Mouse (Mus musculus) adrenal gland, postnatal 10 days (tissue): ENCODE results near the gene Usp33. TPM values are rescaled to one million over a fixed set of nuclear protein-coding genes. Genes with fewer than 3 reads are reported as not detected.

Source experiments
- DNase-seq: peaks from one replicate; pipeline ENCODE4 v3.0.0; 2021; ENCODE audit warnings: mixed read lengths
- total RNA-seq, 2 experiments: library from RNA; stranded (reverse); gene quantifications; 2 replicates each; pipeline ENCODE4 v1.2.3; 2021

Gene Usp33
- total RNA-seq, 2 experiments from 2014 or later: 65.4 to 80.7 TPM

GRCm38 (mm10) chr3:152400875-152401274 lies 54.6 kb downstream of the Usp33 start:
- no peak for DNase-seq

DNA sequence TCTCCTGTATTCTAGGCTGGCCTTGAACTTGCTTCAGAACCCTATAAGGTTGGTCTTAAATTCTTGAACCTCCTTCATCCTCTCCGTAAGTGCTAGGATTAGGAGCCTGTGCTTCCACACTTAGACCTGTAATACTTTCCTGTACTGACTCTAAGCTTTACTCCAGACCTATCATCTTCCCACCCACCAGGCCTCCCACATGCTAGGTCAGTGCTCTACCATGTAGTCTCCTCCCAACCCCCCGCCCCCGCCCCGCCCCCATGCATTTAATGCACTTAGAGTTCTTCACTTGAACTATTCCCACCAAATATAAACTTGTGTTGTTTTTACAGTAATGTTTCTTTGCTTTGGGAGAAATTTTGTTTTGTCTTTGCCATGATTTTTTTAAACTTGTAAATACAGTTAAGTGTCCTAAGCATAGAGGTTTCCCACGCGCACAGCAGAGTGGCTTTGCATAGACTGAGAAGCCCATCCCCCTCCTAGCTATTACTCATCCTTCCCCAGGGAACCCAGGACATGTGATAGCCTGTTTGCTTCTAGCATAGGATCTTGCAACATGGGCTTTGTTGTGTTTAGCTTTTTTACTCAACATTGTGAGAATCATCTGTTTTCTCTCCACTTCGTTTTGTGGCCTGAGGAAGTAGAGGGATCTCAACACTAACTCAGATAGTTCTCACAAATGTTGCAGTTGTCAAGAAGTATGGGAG lies 55.8 kb downstream of the Usp33 start:
- DNase-seq: peak; percentile 76

- no peak for DNase-seq
Observed at GRCm38 (mm10) chr3:152402671-152403066, 56.4 kb downstream of the Usp33 start.

DNA sequence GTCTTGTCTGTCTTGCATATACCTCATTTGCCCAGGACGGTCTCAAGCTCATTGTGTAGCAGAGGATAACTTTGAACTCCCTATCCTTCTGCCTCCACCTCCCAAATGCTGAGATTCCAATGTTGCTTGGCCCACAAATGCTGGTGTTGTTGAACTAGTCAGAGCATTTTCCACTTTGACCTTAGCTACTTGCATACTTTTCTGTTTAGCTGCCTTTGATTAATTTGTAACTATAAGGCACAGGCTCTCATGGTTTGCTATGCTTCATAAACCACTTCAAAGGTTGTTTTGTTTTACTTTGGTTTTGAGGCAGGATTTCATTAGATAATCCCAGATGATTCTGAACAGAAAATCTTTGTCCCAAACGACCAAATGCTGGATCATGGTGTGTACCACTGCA lies 57.5 kb downstream of the Usp33 start:
- DNase-seq: no peak

DNA sequence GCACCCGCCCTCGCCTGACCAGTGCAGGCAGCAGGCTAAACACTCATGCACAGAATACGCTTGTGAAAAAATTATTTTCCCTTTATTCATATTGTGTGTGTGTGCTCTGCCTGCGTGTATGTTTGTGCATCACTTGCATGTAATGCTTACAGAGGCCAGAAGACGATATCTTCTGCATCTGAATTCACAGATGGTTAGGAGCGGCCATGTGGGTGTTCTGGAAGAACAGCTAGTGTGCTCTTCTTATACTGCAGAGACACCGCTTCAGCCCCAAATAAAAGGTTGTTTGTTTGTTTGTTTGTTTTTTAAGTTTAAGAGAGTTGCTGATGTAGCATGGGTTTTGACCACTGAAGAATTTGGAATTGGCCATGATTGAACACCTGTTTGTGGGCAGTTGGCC lies 59.1 kb downstream of the Usp33 start:
- DNase-seq: no peak

GRCm38 (mm10) chr3:152405978-152406640 lies 59.8 kb downstream of the Usp33 start:
- DNase-seq: no peak

- DNase-seq: no peak
Observed at GRCm38 (mm10) chr3:152410980-152411551, 64.8 kb downstream of the Usp33 start.

DNA sequence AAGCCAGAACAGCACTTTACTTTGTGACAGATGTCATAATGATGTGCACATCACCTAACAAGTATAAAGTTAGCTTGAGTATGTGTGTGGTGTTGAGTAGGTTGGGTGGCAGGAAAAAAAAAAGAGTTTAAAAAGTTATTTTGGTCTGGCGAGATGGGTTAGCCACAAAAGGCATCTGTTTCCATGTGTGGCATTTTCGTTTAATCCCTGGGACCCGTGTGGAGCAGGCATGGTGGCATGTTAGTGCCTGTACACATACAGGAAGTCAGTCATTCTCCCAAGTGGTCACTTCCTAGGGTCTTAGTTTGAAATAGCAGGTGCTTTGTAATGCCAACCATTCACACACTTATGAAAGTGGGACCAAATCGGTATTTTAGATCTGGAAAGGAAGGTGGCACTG lies 66.1 kb downstream of the Usp33 start:
- DNase-seq: no peak

DNA sequence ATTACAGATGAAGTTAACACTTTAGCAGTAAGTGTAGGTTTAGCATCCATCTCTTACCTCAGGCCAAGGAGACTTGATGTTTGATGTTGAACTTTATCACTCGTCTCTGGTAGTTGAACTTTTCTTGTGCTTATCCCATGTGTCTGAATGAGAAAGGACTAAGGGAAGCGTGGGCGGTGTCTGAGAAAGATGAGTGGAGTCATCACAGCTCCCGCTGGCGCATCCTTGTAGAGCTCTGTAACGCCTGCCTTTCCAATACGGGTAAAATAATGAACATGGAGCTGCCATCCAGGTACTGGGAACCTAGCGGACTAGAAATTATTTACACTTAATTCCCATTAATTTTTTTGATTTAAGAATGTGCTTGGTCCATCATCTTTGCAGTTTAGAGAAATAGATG lies 82.6 kb downstream of the Usp33 start:
- DNase-seq: no peak

GRCm38 (mm10) chr3:152432677-152433076 lies 86.4 kb downstream of the Usp33 start:
- no peak for DNase-seq

GRCm38 (mm10) chr3:152435590-152435989 lies 89.3 kb downstream of the Usp33 start:
- DNase-seq: no peak

- DNase-seq: no peak
Observed at GRCm38 (mm10) chr3:152438068-152438467, 91.8 kb downstream of the Usp33 start.

- DNase-seq: no peak
Observed at GRCm38 (mm10) chr3:152442795-152443194, 96.5 kb downstream of the Usp33 start.

Other genes starting within 250 kb of the Usp33 start
- gene Gipc2, start 180.2 kb upstream of the Usp33 start, total RNA-seq: 1 to 10 TPM in 1 of 2 experiments, under 1 TPM in 1; 0.94 to 1.7 TPM
- 10 to 100 TPM; 41.2 to 41.6 TPM for gene Dnajb4, start 136.2 kb upstream of the Usp33 start, total RNA-seq
- 100 to 1,000 TPM; 101 to 147 TPM for gene Fubp1, start 136.1 kb upstream of the Usp33 start, total RNA-seq
- gene Nexn, start 80.1 kb upstream of the Usp33 start, total RNA-seq: 10 to 100 TPM in 1 of 2 experiments, 1 to 10 TPM in 1; 8.6 to 30.7 TPM
- 10 to 100 TPM; 11.3 to 11.8 TPM for gene Miga1, start 6.1 kb upstream of the Usp33 start, total RNA-seq
- gene Zzz3, start 49.0 kb downstream of the Usp33 start, total RNA-seq: 10 to 100 TPM; 35.9 to 37.6 TPM